Mouse (Mus musculus) liver, embryonic 14.5 days (tissue): Measurements from ENCODE around the gene Gpd1.

Experiments used
- CTCF ChIP-seq: IDR thresholded peaks from 2 replicates; pipeline ENCODE4 v1.5.1; 2016; ENCODE audit warnings: antibody characterized with exemption, low read depth, control low read depth
- EP300 ChIP-seq: IDR thresholded peaks from 2 replicates; pipeline ENCODE4 v1.6.1; 2016; ENCODE audit warnings: antibody characterized with exemption, low read depth

GRCm38 (mm10) chr15:99670154-99670821 is 47.0 kb upstream of the Gpd1 start, which contains the start of gene Asic1:
- TF ChIP-seq EP300: no peak
- 0 out of 2 replicates have a peak, but pooled peaks have one; percentile 1 for TF ChIP-seq CTCF
